Mouse (Mus musculus): Measurements from ENCODE around the gene Cmc2.

The Cmc2 gene

GRCm38 (mm10) chr8:116848042-116848441, 73.2 kb downstream of the Cmc2 start:
- peak; percentile 34 to 42 for DNase-seq (ENCODE audit: low spot score in 2 of 2)

DNA sequence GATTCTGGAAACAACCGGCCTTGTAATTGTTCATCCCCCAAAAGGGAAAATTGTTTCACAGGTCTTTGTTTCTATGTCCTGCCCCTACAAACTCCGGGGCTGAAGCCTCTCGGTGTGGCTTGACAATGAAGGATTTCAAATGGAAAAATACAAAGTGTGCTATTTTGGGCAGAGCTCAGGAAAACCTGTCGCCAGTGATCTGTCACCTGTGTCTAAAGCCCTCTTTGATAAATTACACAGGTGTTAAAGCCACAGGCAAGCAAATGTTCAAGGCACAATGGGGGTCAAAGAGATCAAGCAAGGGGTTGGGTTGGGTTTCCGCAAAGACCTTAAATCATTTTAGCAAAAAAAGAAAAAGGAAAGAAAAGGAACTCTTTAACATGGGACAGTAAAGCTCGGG, 78.6 kb downstream of the Cmc2 start:
- no peak for DNase-seq (ENCODE audit: low spot score in 2 of 2)
